Mouse (Mus musculus) liver, embryonic 11.5 days (tissue): ENCODE results near the gene Stpg3. TPM values are rescaled to one million over a fixed set of nuclear protein-coding genes. Genes with fewer than 3 reads are reported as not detected.

Experiments
- ATAC-seq: fragments of 200-750 bp; cut with Nextera tagmentation; replicated peaks from 2 replicates; pipeline ENCODE4 v1.8.0; 2017; ENCODE audit warnings: moderate number of reproducible peaks, mild to moderate bottlenecking, moderate TSS enrichment, moderate library complexity; ENCODE audit not compliant: low FRiP score
- DNase-seq: peaks from one replicate; pipeline ENCODE4 v3.0.0-alpha.2; 2017; ENCODE audit warnings: low spot score
- H3K27ac ChIP-seq: fragments of 300-500 bp; sonication (generic); 2 replicates; pipeline ENCODE4 v1.5.1; 2014; ENCODE audit warnings: mild to moderate bottlenecking, low read depth, low read length, control low read depth
- H3K27me3 ChIP-seq: fragments of 300-500 bp; sonication (generic); replicated peaks from 2 replicates; pipeline ENCODE4 v1.6.1; 2014; ENCODE audit warnings: low read length, mixed read lengths; ENCODE audit not compliant: control insufficient read depth, insufficient read depth
- H3K36me3 ChIP-seq: fragments of 300-500 bp; sonication (generic); 2 replicates; pipeline ENCODE4 v1.6.1; 2014; ENCODE audit warnings: mild to moderate bottlenecking, low read length, moderate library complexity, mixed read lengths; ENCODE audit not compliant: control insufficient read depth, insufficient read depth
- H3K4me1 ChIP-seq: fragments of 300-500 bp; sonication (generic); replicated peaks from 2 replicates; pipeline ENCODE4 v1.6.1; 2014; ENCODE audit warnings: low read length, mixed read lengths; ENCODE audit not compliant: control insufficient read depth, insufficient read depth
- H3K4me2 ChIP-seq: fragments of 300-500 bp; sonication (generic); 2 replicates; pipeline ENCODE4 v1.6.1; 2014; ENCODE audit warnings: mild to moderate bottlenecking, control low read depth, moderate library complexity
- H3K4me3 ChIP-seq: fragments of 300-500 bp; sonication (generic); 2 replicates; pipeline ENCODE4 v1.5.1; 2014; ENCODE audit warnings: low read depth, low read length, control low read depth
- H3K9ac ChIP-seq: fragments of 300-500 bp; sonication (generic); 2 replicates; pipeline ENCODE4 v1.6.1; 2014; ENCODE audit warnings: low read depth, low read length, control low read depth
- H3K9me3 ChIP-seq: fragments of 300-500 bp; sonication (generic); 2 replicates; pipeline ENCODE4 v1.6.1; 2016; ENCODE audit warnings: low read length, inconsistent platforms, mixed read lengths; ENCODE audit not compliant: control insufficient read depth
- WGBS: fragments of 180-500 bp; shearing (Covaris S2); extraction: QIAGEN DNeasy Blood & Tissue Kit; methylation state at CpG from one replicate; pipeline ENCODE4 v1.1.7; 2014; 5-methylcytosine and 5-hydroxymethylcytosine counted together
- polyA plus RNA-seq: library from polyadenylated mRNA; unstranded; fragments of >200 nt; fragmentation: Nextera tagmentation; extraction: Ambion mirVana; gene quantifications from 2 replicates; pipeline ENCODE4 v1.2.1, GENCODE M21; 2014

Stpg3 gene
- polyA plus RNA-seq, 1 experiment from 2014 or later: 0.29 TPM

DNA sequence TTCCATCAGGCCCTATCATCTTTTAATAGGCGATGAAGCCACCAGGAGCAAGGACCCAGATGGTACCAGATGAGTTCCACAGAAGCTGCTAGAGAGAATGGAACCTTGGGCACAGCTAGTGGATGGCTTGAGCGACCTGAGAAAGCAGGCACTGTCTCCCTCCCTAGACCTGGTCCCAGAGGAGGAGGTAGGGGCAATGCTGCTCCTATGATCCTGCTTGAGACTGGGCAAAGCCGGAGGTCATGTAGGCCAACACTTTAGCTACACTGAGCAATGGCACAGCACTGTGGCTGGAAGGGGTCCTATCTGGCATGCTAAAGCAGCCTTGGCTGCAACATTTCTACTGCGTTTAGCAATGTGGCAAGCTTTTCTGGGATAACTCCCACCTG, 38.8 kb downstream of the Stpg3 start:
- Histone ChIP-seq H3K9ac (no peak overlapping the region), H3K4me1 (peaks cover 63% of the 10 kb centered on the region), H3K4me2 (no peak overlapping the region), H3K9me3 (no peaks in the 10 kb centered on the region), H3K27me3 (peaks cover 29% of the 10 kb centered on the region), H3K27ac (no peak overlapping the region; the same call in 1 of the 2 replicates), H3K4me3 (no peak overlapping the region), H3K36me3 (no peaks in the 10 kb centered on the region)
- 66% methylated on average over 4 of the region's 4 CpGs for WGBS
- ATAC-seq (no peak), DNase-seq (no peak)

DNA sequence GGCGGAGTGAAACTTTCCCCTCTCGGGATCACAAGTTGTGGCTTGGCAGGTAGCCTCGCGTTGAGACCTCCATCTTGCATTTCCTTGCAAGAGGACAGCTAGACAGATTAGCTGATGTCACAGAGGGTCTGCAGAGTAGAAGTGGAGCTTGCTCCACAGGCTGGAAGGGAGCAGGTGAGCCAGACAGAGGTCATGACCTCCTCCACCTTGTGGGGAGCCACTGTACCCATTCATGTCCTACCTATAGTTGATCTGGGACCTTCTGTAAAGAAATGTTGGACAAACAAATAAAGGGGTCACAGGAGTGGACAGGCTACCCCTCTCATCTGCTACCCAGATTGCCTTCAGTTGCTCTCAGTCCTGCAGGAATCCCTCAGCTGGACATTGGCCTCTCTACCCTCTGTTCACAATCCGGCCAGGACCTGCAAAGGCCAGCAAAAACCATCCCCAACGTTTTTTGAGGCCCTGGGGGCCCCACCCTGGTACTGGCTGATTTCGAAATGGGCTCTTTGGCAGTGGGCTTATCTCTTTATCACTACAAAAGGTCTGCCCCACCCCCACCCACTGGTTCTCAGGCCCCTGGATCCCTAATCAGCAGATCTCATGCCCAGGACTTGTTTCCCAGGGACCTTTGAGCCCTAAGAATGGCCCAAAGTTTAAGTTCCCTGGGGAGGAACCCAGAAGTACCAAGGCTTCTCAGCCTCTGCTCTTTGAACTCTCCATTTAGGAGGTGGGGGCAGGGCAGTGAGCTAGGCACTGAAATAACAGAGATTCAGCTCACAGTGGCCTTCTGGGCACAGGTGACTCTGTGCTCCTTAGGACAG, 39.4 kb downstream of the Stpg3 start:
- Histone ChIP-seq H3K9ac (peak overlapping the region; percentile 13), H3K36me3 (no peaks in the 10 kb centered on the region), H3K27me3 (peaks cover 26% of the 10 kb centered on the region), H3K27ac (peak overlapping the region; percentile 36), H3K4me2 (peak overlapping the region; percentile 48), H3K9me3 (no peaks in the 10 kb centered on the region), H3K4me1 (peaks cover 64% of the 10 kb centered on the region), H3K4me3 (no peak overlapping the region)
- 45% methylated on average over 7 of the region's 7 CpGs for WGBS
- no peak for DNase-seq
- ATAC-seq: peak; percentile 55

DNA sequence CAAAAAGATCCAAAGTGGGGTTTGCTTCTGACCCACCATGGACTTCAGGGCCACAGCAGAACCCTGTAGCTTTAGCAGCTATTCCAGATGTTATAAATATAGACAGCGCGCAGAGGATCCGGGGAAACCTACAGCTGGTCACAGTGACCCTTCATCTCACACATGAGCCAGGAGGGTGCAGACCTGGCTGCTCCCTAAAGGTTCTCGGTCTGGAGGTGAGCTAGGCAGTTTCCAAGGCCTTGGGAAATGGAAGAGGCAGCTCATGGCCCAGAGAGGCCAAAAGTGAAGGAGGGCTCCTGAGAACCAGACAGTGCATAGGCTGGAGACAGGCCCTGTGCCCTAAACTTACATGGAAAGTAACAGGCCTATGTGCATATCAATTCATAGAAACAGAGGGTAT, 40.6 kb downstream of the Stpg3 start:
- Histone ChIP-seq H3K4me3 (no peak overlapping the region), H3K27me3 (peaks cover 14% of the 10 kb centered on the region), H3K4me2 (no peak overlapping the region), H3K36me3 (no peaks in the 10 kb centered on the region), H3K4me1 (peaks cover 69% of the 10 kb centered on the region), H3K9me3 (no peaks in the 10 kb centered on the region), H3K27ac (no peak overlapping the region), H3K9ac (no peak overlapping the region)
- 92% methylated on average over 4 of the region's 4 CpGs for WGBS
- ATAC-seq (no peak), DNase-seq (no peak)

DNA sequence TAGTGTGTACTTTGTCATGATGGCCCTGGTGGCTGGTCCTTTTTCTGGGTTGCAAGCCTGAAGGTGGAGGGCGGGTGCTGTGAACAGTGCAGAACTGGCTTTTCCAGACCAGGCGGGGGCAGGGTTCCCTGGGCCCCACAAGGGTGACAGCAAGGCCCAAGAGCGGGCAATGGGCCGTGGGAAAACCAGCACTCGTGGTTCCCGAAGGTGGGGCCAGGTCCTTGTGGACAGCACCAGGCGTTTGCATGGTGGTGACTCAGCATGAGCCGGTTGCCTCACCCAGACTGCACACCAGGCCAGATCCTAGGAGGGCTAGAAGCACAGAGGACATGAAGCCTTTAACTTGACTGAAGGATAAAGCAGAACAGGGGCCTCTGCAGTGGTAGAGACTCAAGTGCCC, 41.8 kb downstream of the Stpg3 start:
- WGBS: 49% methylated on average over 8 of the region's 8 CpGs
- Histone ChIP-seq H3K9me3 (no peaks in the 10 kb centered on the region), H3K4me3 (no peak overlapping the region), H3K36me3 (no peaks in the 10 kb centered on the region), H3K4me2 (no peak overlapping the region), H3K4me1 (peaks cover 67% of the 10 kb centered on the region), H3K9ac (0 out of 2 replicates have a peak overlapping the region, but pooled peaks have one; percentile 30), H3K27me3 (peaks cover 7% of the 10 kb centered on the region), H3K27ac (no peak overlapping the region)
- no peak for ATAC-seq
- no peak for DNase-seq

DNA sequence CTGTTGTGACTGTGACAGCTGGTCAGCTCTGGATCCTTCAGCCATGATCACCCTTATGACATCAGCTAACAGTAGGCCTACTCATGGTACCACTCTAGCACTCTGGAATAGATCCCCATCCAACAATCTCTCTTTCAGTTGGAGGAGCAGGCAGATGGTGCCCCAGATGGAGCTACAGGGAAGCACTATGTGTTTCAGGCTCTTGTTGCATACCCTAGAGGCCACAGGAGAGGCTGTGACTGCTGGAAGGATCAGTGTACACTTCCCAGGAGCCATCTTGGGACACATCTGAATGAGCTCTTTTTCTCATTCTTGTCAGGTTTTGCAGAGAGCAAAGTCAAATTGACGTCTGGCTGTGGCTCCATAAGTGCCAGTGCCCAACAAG, 42.7 kb downstream of the Stpg3 start:
- no peak overlapping the region for H3K27ac ChIP-seq
- no peaks in the 10 kb centered on the region for H3K36me3 ChIP-seq
- no peak overlapping the region for H3K4me2 ChIP-seq
- WGBS: 70% methylated on average over 1 of the region's 1 CpGs
- H3K27me3 ChIP-seq: no peaks in the 10 kb centered on the region; the same call in 1 of the 2 replicates
- ATAC-seq: no peak
- no peak overlapping the region for H3K9ac ChIP-seq
- H3K9me3 ChIP-seq: no peaks in the 10 kb centered on the region
- DNase-seq: no peak
- H3K4me1 ChIP-seq: peaks cover 65% of the 10 kb centered on the region
- no peak overlapping the region for H3K4me3 ChIP-seq

DNA sequence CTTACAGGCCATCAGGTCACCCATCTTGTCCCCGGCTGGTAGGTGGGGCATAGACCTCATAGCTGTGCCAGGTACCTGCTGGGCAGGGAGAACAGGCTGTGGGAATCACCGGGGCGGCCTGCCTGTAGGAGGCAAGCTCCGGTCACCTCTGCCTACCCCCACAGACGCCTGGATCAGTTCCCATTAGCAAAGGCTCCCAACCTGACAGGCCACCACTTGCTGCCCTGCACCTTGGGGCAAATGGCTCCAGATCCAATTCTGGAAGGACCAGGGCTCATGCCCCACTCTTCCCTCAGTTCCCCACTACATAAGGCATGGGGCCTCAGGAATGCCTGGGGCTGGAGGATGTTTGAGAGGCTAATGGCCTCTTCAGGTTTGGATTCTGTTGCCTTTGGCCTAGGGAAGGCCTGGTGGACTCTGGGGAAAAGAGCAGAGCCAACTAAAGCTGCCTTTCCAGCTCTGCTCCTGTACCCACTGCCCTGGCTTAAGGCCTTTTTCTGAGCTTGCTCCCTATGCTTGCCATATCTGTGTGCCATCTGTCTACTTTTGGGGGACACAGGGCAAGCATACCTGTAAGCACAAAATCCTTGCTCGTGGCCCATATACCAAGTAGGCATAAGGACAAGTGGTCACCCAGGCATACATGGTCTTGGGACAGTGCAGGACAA, 43.2 kb downstream of the Stpg3 start:
- Histone ChIP-seq H3K9ac (no peak overlapping the region), H3K27me3 (no peaks in the 10 kb centered on the region; the same call in 1 of the 2 replicates), H3K4me2 (no peak overlapping the region), H3K4me3 (no peak overlapping the region), H3K36me3 (no peaks in the 10 kb centered on the region), H3K9me3 (no peaks in the 10 kb centered on the region), H3K4me1 (peaks cover 64% of the 10 kb centered on the region), H3K27ac (no peak overlapping the region)
- WGBS: 82% methylated on average over 6 of the region's 6 CpGs
- no peak for DNase-seq
- ATAC-seq: no peak

DNA sequence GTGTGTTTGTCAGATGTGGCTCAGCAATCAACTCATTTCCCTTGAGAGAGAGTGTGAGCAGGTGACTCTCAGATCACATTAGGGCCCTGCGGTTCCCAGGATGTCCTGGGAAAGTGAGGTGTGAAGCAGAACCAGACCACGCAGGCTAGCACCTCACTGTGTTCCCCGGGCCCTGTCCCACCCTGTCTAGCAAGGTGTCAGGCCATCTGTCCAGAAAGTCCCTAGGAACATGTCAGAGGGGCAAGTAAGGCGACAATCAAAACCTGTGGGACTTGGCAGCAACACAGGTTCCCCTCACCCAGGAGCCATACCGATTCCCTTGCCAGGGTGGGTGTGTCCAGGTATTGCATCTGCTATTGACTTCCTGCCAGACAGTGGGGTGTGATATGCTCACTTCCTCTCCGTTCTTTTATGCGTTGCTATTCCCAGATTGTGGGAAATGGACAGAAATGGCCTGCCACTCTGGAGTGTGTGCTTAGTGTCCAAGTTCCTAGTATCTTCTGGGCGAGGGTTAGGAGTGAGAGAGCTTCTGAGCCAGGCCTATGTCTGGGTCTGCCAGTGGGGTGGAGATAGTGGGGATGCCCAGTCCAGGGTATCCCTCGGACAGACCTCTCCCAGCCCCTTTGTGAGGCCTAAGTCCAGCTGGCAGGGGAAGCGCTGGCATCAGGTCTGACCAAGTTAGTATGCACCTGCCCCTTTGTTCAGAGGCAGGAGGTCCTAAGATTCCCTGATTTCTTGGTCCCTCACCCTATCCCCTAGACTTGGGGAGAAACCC, 43.9 kb downstream of the Stpg3 start:
- Histone ChIP-seq H3K9me3 (no peaks in the 10 kb centered on the region), H3K27ac (no peak overlapping the region), H3K4me2 (no peak overlapping the region), H3K27me3 (no peaks in the 10 kb centered on the region), H3K36me3 (no peaks in the 10 kb centered on the region), H3K9ac (no peak overlapping the region), H3K4me1 (peaks cover 57% of the 10 kb centered on the region), H3K4me3 (no peak overlapping the region)
- WGBS: 58% methylated on average over 10 of the region's 10 CpGs
- ATAC-seq (no peak), DNase-seq (no peak)

DNA sequence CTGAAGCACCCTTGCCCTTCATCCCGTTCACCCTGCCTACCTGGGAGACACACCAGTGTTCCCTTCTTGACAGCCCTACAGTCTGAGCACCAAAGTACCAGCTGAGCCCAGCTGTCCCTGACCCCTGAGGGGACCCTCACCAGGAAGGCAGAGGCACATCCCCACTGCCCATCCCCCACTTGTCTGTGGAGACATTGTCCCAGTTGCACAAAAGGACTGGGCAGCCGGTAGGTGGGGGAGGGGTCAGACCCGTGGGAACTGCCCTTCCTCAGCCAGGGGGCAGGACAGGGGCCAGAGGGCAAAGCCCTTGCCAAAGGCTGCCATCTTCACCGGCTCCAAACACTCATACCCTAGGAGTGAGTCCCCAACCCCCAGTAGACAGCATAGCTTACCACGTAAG, 44.7 kb downstream of the Stpg3 start:
- H3K27ac ChIP-seq: no peak overlapping the region

More for the DNA sequence above, 44.7 kb downstream of the Stpg3 start:
- Histone ChIP-seq H3K4me1 (peaks cover 50% of the 10 kb centered on the region), H3K9me3 (no peaks in the 10 kb centered on the region), H3K4me2 (no peak overlapping the region), H3K36me3 (no peaks in the 10 kb centered on the region), H3K9ac (no peak overlapping the region), H3K4me3 (no peak overlapping the region), H3K27me3 (no peaks in the 10 kb centered on the region)
- DNase-seq (no peak), ATAC-seq (no peak)
- WGBS: 38% methylated on average over 5 of the region's 5 CpGs
